Mouse (Mus musculus) limb, embryonic 11.5 days (tissue): Measurements from ENCODE around the gene Tex19.2. TPM values are rescaled to one million over a fixed set of nuclear protein-coding genes. Genes with fewer than 3 reads are reported as not detected.

Source experiments
- ATAC-seq: fragments of 200-750 bp; cut with Nextera tagmentation; 2 replicates; pipeline ENCODE4 v1.8.0; 2017; ENCODE audit warnings: low read depth; ENCODE audit not compliant: insufficient number of reproducible peaks, low FRiP score, low TSS enrichment
- DNase-seq: peaks from one replicate; pipeline ENCODE4 v3.0.0-alpha.2; 2015; ENCODE audit warnings: low spot score
- H3K27ac ChIP-seq: fragments of 300-500 bp; sonication (generic); replicated peaks from 2 replicates; pipeline ENCODE4 v1.5.1; 2014; ENCODE audit warnings: low read depth, mild to moderate bottlenecking, low read length
- H3K27me3 ChIP-seq: fragments of 300-500 bp; sonication (generic); 2 replicates; pipeline ENCODE4 v1.6.1; 2014; ENCODE audit warnings: mild to moderate bottlenecking, low read length, mixed read lengths; ENCODE audit not compliant: control insufficient read depth, insufficient read depth
- H3K36me3 ChIP-seq: fragments of 300-500 bp; sonication (generic); 2 replicates; pipeline ENCODE4 v1.6.1; 2014; ENCODE audit warnings: mild to moderate bottlenecking, low read length, moderate library complexity, mixed read lengths; ENCODE audit not compliant: control insufficient read depth, insufficient read depth
- H3K4me1 ChIP-seq: fragments of 300-500 bp; sonication (generic); 2 replicates; pipeline ENCODE4 v1.6.1; 2014; ENCODE audit warnings: low read length, mixed read lengths; ENCODE audit not compliant: control insufficient read depth, insufficient read depth
- H3K4me2 ChIP-seq: fragments of 300-500 bp; sonication (generic); 2 replicates; pipeline ENCODE4 v1.6.1; 2014; ENCODE audit warnings: low read depth, mild to moderate bottlenecking, moderate library complexity; ENCODE audit not compliant: severe bottlenecking
- H3K4me3 ChIP-seq: fragments of 300-500 bp; sonication (generic); 2 replicates; pipeline ENCODE4 v1.5.1; 2014; ENCODE audit warnings: low read depth, low read length
- H3K9ac ChIP-seq: fragments of 300-500 bp; sonication (generic); 2 replicates; pipeline ENCODE4 v1.6.1; 2014; ENCODE audit warnings: mild to moderate bottlenecking, low read length
- H3K9me3 ChIP-seq: fragments of 300-500 bp; sonication (generic); 2 replicates; pipeline ENCODE4 v1.6.1; 2016; ENCODE audit warnings: low read length; ENCODE audit not compliant: control insufficient read depth
- WGBS: fragments of 180-500 bp; shearing (Covaris S2); extraction: QIAGEN DNeasy Blood & Tissue Kit; methylation state at CpG from one replicate; pipeline ENCODE4 v1.1.7; 2014; 5-methylcytosine and 5-hydroxymethylcytosine counted together
- polyA plus RNA-seq: library from polyadenylated mRNA; unstranded; fragments of >200 nt; fragmentation: Nextera tagmentation; extraction: Ambion mirVana; gene quantifications from 2 replicates; pipeline ENCODE4 v1.2.1, GENCODE M21; 2014

Tex19.2 gene
- polyA plus RNA-seq, 1 experiment from 2014 or later, result not detected

DNA sequence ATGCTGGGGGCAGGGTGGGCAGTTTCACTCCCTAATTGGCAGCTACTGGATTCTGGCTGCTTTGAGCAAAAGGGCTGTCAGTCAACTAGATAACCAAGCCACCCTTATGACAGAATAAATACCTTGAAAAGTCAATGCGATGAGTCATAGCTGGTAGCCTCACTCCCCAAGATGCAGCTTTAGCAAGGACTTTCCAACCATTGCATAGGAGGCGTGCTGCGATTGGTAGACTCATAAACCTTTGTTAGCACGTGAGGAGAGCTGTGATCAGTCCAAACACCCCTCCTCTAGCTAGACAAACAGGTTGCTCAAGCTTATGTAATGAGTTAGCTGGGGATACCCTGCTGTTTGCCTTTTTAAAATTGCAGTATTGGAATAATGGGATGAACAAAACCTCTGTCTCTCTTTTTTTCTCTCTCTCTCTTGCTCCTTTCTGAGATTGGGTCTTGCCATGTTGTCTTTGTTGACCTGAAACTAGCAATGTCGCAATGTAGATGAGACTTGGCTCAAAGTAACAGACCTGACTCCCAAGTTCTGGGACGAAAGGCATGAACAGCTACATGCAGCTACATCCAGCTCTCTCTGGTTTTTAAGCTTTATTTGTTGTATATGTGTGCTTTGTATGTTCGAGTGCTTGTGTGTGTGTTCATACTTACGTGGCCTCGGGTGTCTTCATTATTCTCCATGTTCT lies 25.0 kb upstream of the Tex19.2 start:
- no peak for ATAC-seq
- no peaks in the 10 kb centered on the region for H3K9me3 ChIP-seq
- H3K4me3 ChIP-seq, result no peak overlapping the region
- WGBS, result 82% methylated on average over 9 of the region's 9 CpGs
- H3K4me2 ChIP-seq, result no peak overlapping the region
- no peaks in the 10 kb centered on the region for H3K4me1 ChIP-seq
- H3K36me3 ChIP-seq, result no peaks in the 10 kb centered on the region
- H3K9ac ChIP-seq, result no peak overlapping the region
- H3K27me3 ChIP-seq, result no peaks in the 10 kb centered on the region
- no peak overlapping the region for H3K27ac ChIP-seq
- DNase-seq, result no peak

- no peaks in the 10 kb centered on the region for H3K36me3 ChIP-seq
- H3K27ac ChIP-seq, result no peak overlapping the region
- no peak overlapping the region for H3K4me3 ChIP-seq
- no peak for DNase-seq
- WGBS, result 40% methylated on average over 6 of the region's 6 CpGs
- H3K4me2 ChIP-seq, result no peak overlapping the region
- H3K9ac ChIP-seq, result no peak overlapping the region
- H3K27me3 ChIP-seq, result no peaks in the 10 kb centered on the region
- ATAC-seq, result no peak
- no peaks in the 10 kb centered on the region for H3K9me3 ChIP-seq
- no peaks in the 10 kb centered on the region for H3K4me1 ChIP-seq
These were observed 20.3 kb upstream of the Tex19.2 start for GRCm38 (mm10) chr11:121138732-121139131.

DNA sequence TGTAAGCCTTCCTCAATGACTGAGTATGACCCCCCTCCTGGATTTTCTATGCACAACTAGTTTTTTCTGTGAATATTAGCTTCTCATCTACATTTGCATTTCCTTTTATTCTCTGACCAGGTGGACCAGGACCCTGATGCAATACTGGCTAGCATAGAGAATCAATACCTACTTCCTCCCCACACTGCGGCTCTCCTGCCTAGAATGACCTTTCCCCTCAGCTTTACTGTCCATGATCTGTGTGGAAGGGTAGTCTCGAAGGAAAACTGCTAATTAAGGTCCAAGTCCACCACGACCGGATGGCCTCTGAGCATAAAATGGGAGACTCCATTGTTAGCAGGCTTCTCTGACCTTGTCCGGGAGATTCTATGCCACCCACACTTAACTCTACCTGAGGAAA lies 19.2 kb upstream of the Tex19.2 start:
- no peak overlapping the region for H3K4me3 ChIP-seq
- H3K4me1 ChIP-seq, result no peaks in the 10 kb centered on the region
- no peak for ATAC-seq
- H3K4me2 ChIP-seq, result no peak overlapping the region
- no peaks in the 10 kb centered on the region for H3K27me3 ChIP-seq
- WGBS, result 87% methylated on average over 5 of the region's 5 CpGs
- H3K9ac ChIP-seq, result no peak overlapping the region
- H3K36me3 ChIP-seq, result no peaks in the 10 kb centered on the region
- H3K9me3 ChIP-seq, result no peaks in the 10 kb centered on the region
- no peak for DNase-seq
- no peak overlapping the region for H3K27ac ChIP-seq

GRCm38 (mm10) chr11:121134600-121134999 lies 16.1 kb upstream of the Tex19.2 start:
- no peak for ATAC-seq
- 38% methylated on average over 1 of the region's 1 CpGs for WGBS
- no peaks in the 10 kb centered on the region for H3K4me1 ChIP-seq

DNA sequence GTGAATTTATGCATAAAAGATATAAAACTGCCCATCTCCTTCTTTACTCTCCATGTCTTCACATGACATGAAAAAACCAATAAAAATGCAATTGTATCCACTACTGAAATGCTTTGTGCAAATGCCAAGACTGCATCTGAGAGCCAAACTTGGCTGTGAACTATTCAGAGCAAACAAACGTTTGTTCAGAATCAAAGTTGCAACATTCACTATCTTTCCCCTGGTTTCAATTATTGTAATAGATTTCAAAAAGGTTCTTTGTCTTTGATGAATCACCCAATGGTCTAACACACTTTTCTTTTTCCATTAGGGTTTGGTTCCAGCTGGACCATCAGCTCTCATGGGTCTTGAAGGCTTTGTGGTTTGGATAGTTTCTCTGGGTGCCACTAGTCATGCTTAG lies 11.1 kb upstream of the Tex19.2 start:
- H3K4me2 ChIP-seq, result no peak overlapping the region
- WGBS, result 58% methylated on average over 1 of the region's 1 CpGs
- no peak overlapping the region for H3K4me3 ChIP-seq
- DNase-seq (no peak), ATAC-seq (no peak)
- H3K4me1 ChIP-seq, result no peaks in the 10 kb centered on the region
- H3K9me3 ChIP-seq, result no peaks in the 10 kb centered on the region
- H3K27me3 ChIP-seq, result no peaks in the 10 kb centered on the region
- H3K27ac ChIP-seq, result no peak overlapping the region
- no peak overlapping the region for H3K9ac ChIP-seq
- H3K36me3 ChIP-seq, result no peaks in the 10 kb centered on the region

More at GRCm38 (mm10) chr11:121134600-121134999, 16.1 kb upstream of the Tex19.2 start:
- Histone ChIP-seq H3K9me3 (no peaks in the 10 kb centered on the region), H3K4me2 (no peak overlapping the region), H3K27ac (no peak overlapping the region), H3K4me3 (no peak overlapping the region), H3K9ac (no peak overlapping the region), H3K27me3 (no peaks in the 10 kb centered on the region), H3K36me3 (no peaks in the 10 kb centered on the region)
- no peak for DNase-seq

DNA sequence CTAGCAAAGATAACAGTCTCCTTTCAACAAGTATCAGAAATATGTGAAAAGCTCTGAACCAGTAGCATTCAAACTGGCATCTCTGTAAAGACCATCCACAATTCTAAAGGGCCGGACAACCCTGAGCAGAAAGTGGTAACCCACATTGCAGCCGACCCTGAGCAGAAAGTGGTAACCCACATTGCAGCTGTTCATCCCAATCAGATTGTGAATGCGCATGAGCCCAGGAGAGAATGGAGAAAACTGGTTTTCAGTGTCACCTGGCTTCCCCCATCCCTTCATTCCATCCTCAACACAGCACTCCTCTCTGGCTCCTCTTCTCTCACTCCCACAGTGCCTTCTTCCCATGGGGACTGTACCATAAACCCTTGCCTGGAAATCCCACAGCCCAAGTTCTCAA lies 9.0 kb upstream of the Tex19.2 start:
- Histone ChIP-seq H3K9me3 (no peaks in the 10 kb centered on the region), H3K4me1 (no peaks in the 10 kb centered on the region), H3K36me3 (no peaks in the 10 kb centered on the region), H3K4me3 (no peak overlapping the region), H3K27ac (no peak overlapping the region), H3K9ac (no peak overlapping the region), H3K4me2 (no peak overlapping the region), H3K27me3 (no peaks in the 10 kb centered on the region)
- 91% methylated on average over 3 of the region's 3 CpGs for WGBS
- ATAC-seq (no peak), DNase-seq (no peak)

- Histone ChIP-seq H3K27ac (no peak overlapping the region), H3K9ac (no peak overlapping the region), H3K4me2 (no peak overlapping the region), H3K27me3 (no peaks in the 10 kb centered on the region), H3K4me1 (no peaks in the 10 kb centered on the region), H3K36me3 (no peaks in the 10 kb centered on the region), H3K9me3 (no peaks in the 10 kb centered on the region), H3K4me3 (no peak overlapping the region)
- WGBS, result 77% methylated on average over 1 of the region's 1 CpGs
- no peak for ATAC-seq
- DNase-seq, result no peak
These were observed 7.9 kb upstream of the Tex19.2 start for GRCm38 (mm10) chr11:121126395-121126794.

GRCm38 (mm10) chr11:121125522-121126172 lies 7.2 kb upstream of the Tex19.2 start:
- ATAC-seq, result no peak
- no peak overlapping the region for H3K9ac ChIP-seq
- DNase-seq, result no peak
- H3K4me3 ChIP-seq, result no peak overlapping the region
- no peak overlapping the region for H3K4me2 ChIP-seq
- 89% methylated on average over 3 of the region's 3 CpGs for WGBS
- H3K36me3 ChIP-seq, result no peaks in the 10 kb centered on the region
- no peak overlapping the region for H3K27ac ChIP-seq
- no peaks in the 10 kb centered on the region for H3K9me3 ChIP-seq
- no peaks in the 10 kb centered on the region for H3K27me3 ChIP-seq
- H3K4me1 ChIP-seq, result no peaks in the 10 kb centered on the region
